Mouse (Mus musculus) E14TG2a.4 (cell line): ENCODE data around the gene Nfib.
A peak's percentile ranks its signal among the peaks of the same experiment; 100 is the strongest.

Experiments used
- H3K27me3 ChIP-seq: 2 replicates; pipeline ENCODE4 v1.6.1; 2014; ENCODE audit warnings: low read length, control low read depth; ENCODE audit not compliant: insufficient read depth
- H3K36me3 ChIP-seq: 2 replicates; pipeline ENCODE4 v1.6.1; 2014; ENCODE audit warnings: low read length, control low read depth; ENCODE audit not compliant: insufficient read depth
- H3K4me1 ChIP-seq: replicated peaks from 2 replicates; pipeline ENCODE4 v1.6.1; 2014; ENCODE audit warnings: low read depth, low read length, control low read depth
- H3K4me3 ChIP-seq: replicated peaks from 2 replicates; pipeline ENCODE4 v1.5.1; 2014; ENCODE audit warnings: mild to moderate bottlenecking, low read length
- H3K9me3 ChIP-seq: 2 replicates; pipeline ENCODE4 v1.6.1; 2014; ENCODE audit warnings: low read length, control low read depth
- CTCF ChIP-seq: conservative IDR thresholded peaks from 2 replicates; pipeline ENCODE4 v1.5.1; 2014; ENCODE audit warnings: low read length
- NANOG ChIP-seq: IDR thresholded peaks from 2 replicates; pipeline ENCODE4 v1.6.1; 2014; ENCODE audit warnings: borderline replicate concordance, low read length, mixed read lengths
- POU5F1 ChIP-seq: IDR thresholded peaks from 2 replicates; pipeline ENCODE4 v1.6.1; 2014; ENCODE audit warnings: low read length, borderline replicate concordance

Gene Nfib

GRCm38 (mm10) chr4:82613606-82614465 lies 91.7 kb downstream of the Nfib start:
- Histone ChIP-seq H3K4me3 (no peak overlapping the region), H3K4me1 (no peaks in the 10 kb centered on the region), H3K9me3 (no peaks in the 10 kb centered on the region), H3K27me3 (no peaks in the 10 kb centered on the region; the same call in 1 of the 2 replicates), H3K36me3 (no peaks in the 10 kb centered on the region)
- TF ChIP-seq CTCF (peak; percentile 34; the same call in 1 of the 2 replicates), NANOG (no peak)

DNA sequence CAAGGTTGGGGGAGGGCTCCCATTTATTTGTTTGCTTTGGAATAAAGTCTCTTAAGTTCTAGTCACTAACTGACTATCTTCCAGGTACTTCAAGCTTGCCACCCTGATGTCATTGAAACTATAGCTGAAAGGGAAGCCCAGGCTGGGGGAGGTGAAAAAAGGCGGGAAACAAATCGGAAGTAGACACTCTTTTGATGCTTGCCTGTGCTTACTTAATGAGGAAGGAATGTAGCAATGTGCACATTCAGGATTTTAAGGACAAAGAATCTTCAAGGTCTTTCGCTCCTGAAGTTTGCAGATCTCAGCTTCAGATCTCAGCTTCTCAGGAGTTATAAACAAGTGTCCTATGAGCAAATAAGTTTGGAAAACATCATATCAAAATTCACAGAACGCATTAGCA lies 95.9 kb downstream of the Nfib start:
- TF ChIP-seq POU5F1 (no peak), NANOG (no peak), CTCF (no peak)
- Histone ChIP-seq H3K4me3 (no peak overlapping the region), H3K36me3 (no peaks in the 10 kb centered on the region), H3K4me1 (no peaks in the 10 kb centered on the region), H3K27me3 (no peaks in the 10 kb centered on the region; the same call in 1 of the 2 replicates), H3K9me3 (no peaks in the 10 kb centered on the region)

DNA sequence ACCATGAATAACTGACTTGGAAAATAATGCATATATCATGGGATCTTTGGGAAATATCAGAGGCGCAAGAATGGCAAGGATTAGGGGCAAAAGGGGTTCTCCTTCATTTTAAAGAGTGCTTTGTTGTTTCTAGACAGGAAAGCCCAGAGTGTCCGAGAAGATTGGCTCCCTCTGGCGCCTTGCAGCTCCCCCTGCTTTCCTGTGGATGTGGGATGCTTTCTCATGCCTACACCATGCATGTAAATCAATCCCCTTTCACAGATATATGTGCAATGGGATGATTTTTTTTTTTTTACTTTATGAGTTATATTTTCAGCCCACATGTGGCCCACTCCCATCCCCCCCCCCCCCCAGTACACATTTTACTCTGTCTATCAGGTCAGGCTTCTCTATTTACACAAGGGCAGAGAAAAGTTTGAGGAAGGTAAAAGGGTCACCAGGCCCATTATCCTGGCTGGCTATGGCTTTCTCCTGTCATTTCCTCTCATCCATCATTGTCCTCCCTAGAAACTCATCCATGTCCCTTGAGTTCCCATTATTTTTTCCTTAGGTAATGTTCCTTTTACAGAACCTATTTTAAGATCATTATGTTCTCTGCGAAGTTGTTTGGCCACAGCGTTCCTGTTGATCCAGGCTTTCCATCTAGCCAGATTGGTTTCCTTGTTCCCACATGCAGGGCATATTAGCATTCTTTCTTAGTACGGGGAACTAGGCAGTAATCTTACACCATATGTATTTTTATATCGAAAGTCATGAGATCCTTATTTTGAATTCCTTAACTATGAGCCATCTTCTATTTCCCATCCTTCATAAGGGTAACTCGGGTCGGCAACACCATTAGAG lies 96.6 kb downstream of the Nfib start:
- TF ChIP-seq CTCF: no peak
- no peak for TF ChIP-seq POU5F1
- no peak for TF ChIP-seq NANOG
- Histone ChIP-seq H3K9me3 (no peaks in the 10 kb centered on the region), H3K36me3 (no peaks in the 10 kb centered on the region), H3K27me3 (no peaks in the 10 kb centered on the region; the same call in 1 of the 2 replicates), H3K4me1 (no peaks in the 10 kb centered on the region), H3K4me3 (no peak overlapping the region)

GRCm38 (mm10) chr4:82607266-82607665 lies 98.3 kb downstream of the Nfib start:
- Histone ChIP-seq H3K9me3 (no peaks in the 10 kb centered on the region), H3K27me3 (no peaks in the 10 kb centered on the region; the same call in 1 of the 2 replicates), H3K4me3 (no peak overlapping the region), H3K36me3 (no peaks in the 10 kb centered on the region), H3K4me1 (no peaks in the 10 kb centered on the region)
- no peak for TF ChIP-seq POU5F1
- no peak for TF ChIP-seq CTCF
- no peak for TF ChIP-seq NANOG

DNA sequence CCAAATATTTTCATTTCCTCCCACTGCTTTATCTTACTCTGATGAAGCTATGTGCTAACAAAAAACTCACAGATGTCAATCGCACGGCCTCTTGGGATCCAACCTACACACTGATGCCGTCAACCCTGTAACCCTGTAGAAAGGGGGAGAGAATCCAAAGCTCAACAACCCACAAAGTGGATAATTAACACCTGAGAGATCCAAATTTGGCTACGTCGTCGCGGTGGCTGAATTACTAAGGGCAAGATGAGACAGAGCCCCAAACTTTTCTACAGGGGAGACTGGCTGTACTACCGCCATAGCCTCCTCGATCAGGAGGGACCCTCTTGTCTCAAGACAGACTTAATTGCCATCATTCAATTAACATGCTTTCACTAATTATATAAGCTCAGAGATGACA lies 99.2 kb downstream of the Nfib start:
- Histone ChIP-seq H3K4me1 (no peaks in the 10 kb centered on the region), H3K27me3 (no peaks in the 10 kb centered on the region; the same call in 1 of the 2 replicates), H3K4me3 (no peak overlapping the region), H3K9me3 (peaks cover 5% of the 10 kb centered on the region), H3K36me3 (no peaks in the 10 kb centered on the region)
- TF ChIP-seq NANOG (no peak), CTCF (no peak), POU5F1 (no peak)

- Histone ChIP-seq H3K4me1 (no peaks in the 10 kb centered on the region), H3K9me3 (peaks cover 14% of the 10 kb centered on the region), H3K27me3 (no peaks in the 10 kb centered on the region), H3K4me3 (no peak overlapping the region), H3K36me3 (no peaks in the 10 kb centered on the region)
- no peak for TF ChIP-seq CTCF
These were observed 100.3 kb downstream of the Nfib start for GRCm38 (mm10) chr4:82605034-82605784.

- Histone ChIP-seq H3K4me1 (no peaks in the 10 kb centered on the region), H3K9me3 (peaks cover 14% of the 10 kb centered on the region), H3K27me3 (no peaks in the 10 kb centered on the region), H3K4me3 (no peak overlapping the region), H3K36me3 (no peaks in the 10 kb centered on the region)
- no peak for TF ChIP-seq NANOG
- TF ChIP-seq POU5F1: no peak
- TF ChIP-seq CTCF: no peak
These were observed 101.0 kb downstream of the Nfib start for GRCm38 (mm10) chr4:82604501-82604900.

DNA sequence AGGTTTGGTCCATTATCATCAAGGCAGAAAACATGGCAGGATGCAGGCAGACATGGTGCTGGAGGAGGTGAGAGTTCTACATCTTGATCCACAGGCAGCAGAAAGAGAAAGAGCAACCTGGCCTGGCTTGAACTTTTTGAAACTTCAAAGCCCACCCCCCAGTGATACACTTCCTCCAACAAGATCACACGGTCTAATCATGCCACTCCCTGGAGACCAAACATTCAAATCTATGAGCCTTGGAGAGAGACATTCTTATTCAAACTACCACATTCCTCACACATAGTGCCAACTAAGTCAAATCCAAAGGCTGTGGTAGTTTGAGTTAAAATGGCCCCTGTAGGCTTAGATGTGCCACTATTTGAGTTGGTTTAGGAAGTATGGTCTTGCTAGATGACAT lies 104.9 kb downstream of the Nfib start:
- TF ChIP-seq CTCF: no peak
- TF ChIP-seq NANOG: no peak
- TF ChIP-seq POU5F1: no peak

More for the DNA sequence above, 104.9 kb downstream of the Nfib start:
- H3K4me1 ChIP-seq: no peaks in the 10 kb centered on the region; the same call in 1 of the 2 replicates
- no peak overlapping the region for H3K4me3 ChIP-seq
- H3K9me3 ChIP-seq: peaks cover 14% of the 10 kb centered on the region
- no peaks in the 10 kb centered on the region for H3K27me3 ChIP-seq
- H3K36me3 ChIP-seq: no peaks in the 10 kb centered on the region
